Mouse (Mus musculus) hindbrain, embryonic 14.5 days (tissue): ENCODE results near the gene Pla2g3. TPM values are rescaled to one million over a fixed set of nuclear protein-coding genes. Genes with fewer than 3 reads are reported as not detected.

Source experiments
- ATAC-seq: fragments of 200-750 bp; cut with Nextera tagmentation; 2 replicates; pipeline ENCODE4 v1.8.0; 2017; ENCODE audit warnings: moderate number of reproducible peaks, mild to moderate bottlenecking, moderate TSS enrichment, moderate library complexity; ENCODE audit not compliant: low FRiP score
- DNase-seq: peaks from one replicate; pipeline ENCODE4 v3.0.0-alpha.2; 2015; ENCODE audit warnings: low spot score
- H3K27ac ChIP-seq: fragments of 300-500 bp; sonication (generic); 2 replicates; pipeline ENCODE4 v1.5.1; 2014; ENCODE audit warnings: mild to moderate bottlenecking, moderate library complexity
- H3K27me3 ChIP-seq: fragments of 300-500 bp; sonication (generic); 2 replicates; pipeline ENCODE4 v1.6.1; 2014; ENCODE audit warnings: mild to moderate bottlenecking, low read length, mixed read lengths; ENCODE audit not compliant: control insufficient read depth, insufficient read depth
- H3K36me3 ChIP-seq: fragments of 300-500 bp; sonication (generic); replicated peaks from 2 replicates; pipeline ENCODE4 v1.6.1; 2014; ENCODE audit not compliant: control insufficient read depth, insufficient read depth
- H3K4me1 ChIP-seq: fragments of 300-500 bp; sonication (generic); replicated peaks from 2 replicates; pipeline ENCODE4 v1.6.1; 2014; ENCODE audit warnings: antibody characterized with exemption, low read length, mixed read lengths; ENCODE audit not compliant: control insufficient read depth, insufficient read depth
- H3K4me2 ChIP-seq: fragments of 300-500 bp; sonication (generic); replicated peaks from 2 replicates; pipeline ENCODE4 v1.6.1; 2014; ENCODE audit warnings: mild to moderate bottlenecking, moderate library complexity
- H3K4me3 ChIP-seq: fragments of 300-500 bp; sonication (generic); replicated peaks from 2 replicates; pipeline ENCODE4 v1.5.1; 2014; ENCODE audit warnings: mild to moderate bottlenecking, low read length
- H3K9ac ChIP-seq: fragments of 300-500 bp; sonication (generic); 2 replicates; pipeline ENCODE4 v1.6.1; 2014
- H3K9me3 ChIP-seq: fragments of 300-500 bp; sonication (generic); 2 replicates; pipeline ENCODE4 v1.6.1; 2016; ENCODE audit warnings: low read length; ENCODE audit not compliant: control insufficient read depth
- WGBS: fragments of 180-500 bp; shearing (Covaris S2); extraction: QIAGEN DNeasy Blood & Tissue Kit; methylation state at CpG from one replicate; pipeline ENCODE4 v1.1.7; 2014; 5-methylcytosine and 5-hydroxymethylcytosine counted together
- polyA plus RNA-seq: library from polyadenylated mRNA; unstranded; fragments of >200 nt; fragmentation: Nextera tagmentation; extraction: Ambion mirVana; gene quantifications from 2 replicates; pipeline ENCODE4 v1.2.1, GENCODE M21; 2014

Gene Pla2g3
- polyA plus RNA-seq, 1 experiment from 2014 or later = 0.67 TPM

GRCm38 (mm10) chr11:3530731-3531130, 42.6 kb downstream of the Pla2g3 start:
- DNase-seq (no peak), ATAC-seq (no peak)
- 0 out of 2 replicates have a peak, but pooled peaks cover 4% of the 10 kb centered on the region for H3K4me1 ChIP-seq
- H3K9me3 ChIP-seq = no peaks in the 10 kb centered on the region
- no peak overlapping the region for H3K4me3 ChIP-seq
- no peaks in the 10 kb centered on the region for H3K27me3 ChIP-seq
- no peak overlapping the region for H3K4me2 ChIP-seq
- H3K27ac ChIP-seq = no peak overlapping the region
- no peak overlapping the region for H3K9ac ChIP-seq
- H3K36me3 ChIP-seq = peaks cover 3% of the 10 kb centered on the region; the same call in 1 of the 2 replicates
- WGBS = 95% methylated on average over 3 of the region's 3 CpGs

GRCm38 (mm10) chr11:3531634-3532033, 43.5 kb downstream of the Pla2g3 start:
- Histone ChIP-seq H3K27ac (no peak overlapping the region), H3K4me3 (no peak overlapping the region), H3K9me3 (no peaks in the 10 kb centered on the region), H3K27me3 (no peaks in the 10 kb centered on the region), H3K36me3 (no peaks in the 10 kb centered on the region; the same call in 1 of the 2 replicates), H3K4me2 (no peak overlapping the region), H3K4me1 (0 out of 2 replicates have a peak, but pooled peaks cover 6% of the 10 kb centered on the region), H3K9ac (no peak overlapping the region)
- 79% methylated on average over 6 of the region's 6 CpGs for WGBS
- DNase-seq (peak; percentile 32), ATAC-seq (no peak)

- H3K27ac ChIP-seq = no peak overlapping the region
- H3K36me3 ChIP-seq = no peaks in the 10 kb centered on the region; the same call in 1 of the 2 replicates
- ATAC-seq = no peak
- H3K27me3 ChIP-seq = no peaks in the 10 kb centered on the region
- no peak overlapping the region for H3K4me2 ChIP-seq
- 0 out of 2 replicates have a peak, but pooled peaks cover 6% of the 10 kb centered on the region for H3K4me1 ChIP-seq
- no peaks in the 10 kb centered on the region for H3K9me3 ChIP-seq
- H3K9ac ChIP-seq = no peak overlapping the region
- DNase-seq = no peak
- WGBS = 91% methylated on average over 16 of the region's 16 CpGs
- no peak overlapping the region for H3K4me3 ChIP-seq
Observed at GRCm38 (mm10) chr11:3532101-3532931, 44.2 kb downstream of the Pla2g3 start.

DNA sequence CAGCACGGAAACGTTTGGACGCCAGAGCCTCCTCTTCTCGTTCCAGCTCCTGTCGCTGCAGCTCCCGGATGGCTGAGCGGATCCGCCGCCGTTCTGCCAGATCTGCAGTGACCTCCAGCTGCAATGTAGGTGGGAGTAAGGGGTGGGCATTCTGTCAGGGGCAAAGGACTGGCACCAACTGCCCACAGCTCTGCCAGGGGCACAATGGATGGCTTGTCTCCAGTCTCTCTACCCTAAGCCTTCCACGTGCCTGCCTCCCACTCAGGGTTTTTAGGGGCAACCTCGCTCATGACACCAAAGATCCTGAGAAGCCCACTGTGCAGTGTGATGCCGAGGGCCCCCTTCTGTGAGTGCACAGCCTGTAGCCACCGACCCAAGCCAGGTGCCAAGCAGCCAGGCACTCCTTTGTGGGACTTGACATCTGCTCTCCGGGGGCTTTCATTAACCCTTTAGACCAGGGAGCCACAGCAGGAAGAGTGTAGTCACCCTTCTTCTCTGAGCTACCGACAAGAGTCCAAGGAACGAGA, 45.4 kb downstream of the Pla2g3 start:
- Histone ChIP-seq H3K4me1 (0 out of 2 replicates have a peak, but pooled peaks cover 6% of the 10 kb centered on the region), H3K27me3 (no peaks in the 10 kb centered on the region), H3K4me2 (no peak overlapping the region), H3K36me3 (no peaks in the 10 kb centered on the region; the same call in 1 of the 2 replicates), H3K4me3 (no peak overlapping the region), H3K9ac (no peak overlapping the region), H3K9me3 (no peaks in the 10 kb centered on the region), H3K27ac (no peak overlapping the region)
- 89% methylated on average over 17 of the region's 17 CpGs for WGBS
- no peak for ATAC-seq
- DNase-seq = no peak

DNA sequence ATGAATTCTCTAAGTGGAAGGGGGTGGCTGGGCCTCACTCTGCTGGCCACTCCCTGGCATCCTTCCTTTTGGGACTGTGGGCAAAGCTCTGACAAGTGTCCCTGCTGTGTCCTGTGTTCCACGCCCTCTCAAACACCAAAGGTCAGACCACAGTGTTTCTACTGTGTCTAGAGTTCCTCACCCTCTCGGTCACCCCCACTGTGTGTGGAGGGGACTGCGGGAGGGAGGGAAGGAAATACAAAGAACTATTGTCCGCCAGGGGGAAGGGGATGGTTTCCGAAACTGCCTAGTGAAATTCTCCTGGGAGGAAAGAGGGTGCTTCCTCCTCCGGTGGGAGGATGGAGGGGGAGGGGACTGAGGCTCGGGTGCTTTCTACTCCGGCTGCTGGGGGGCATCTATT, 46.9 kb downstream of the Pla2g3 start:
- H3K27ac ChIP-seq = no peak overlapping the region; the same call in 1 of the 2 replicates
- no peaks in the 10 kb centered on the region for H3K9me3 ChIP-seq
- 5% methylated on average over 8 of the region's 8 CpGs for WGBS
- no peaks in the 10 kb centered on the region; the same call in 1 of the 2 replicates for H3K36me3 ChIP-seq
- H3K9ac ChIP-seq = peak overlapping the region; percentile 64; the same call in 1 of the 2 replicates
- no peaks in the 10 kb centered on the region for H3K27me3 ChIP-seq
- H3K4me1 ChIP-seq = 0 out of 2 replicates have a peak, but pooled peaks cover 6% of the 10 kb centered on the region
- peak overlapping the region; percentile 42 for H3K4me3 ChIP-seq
- peak overlapping the region; percentile 77 for H3K4me2 ChIP-seq
- ATAC-seq (no peak), DNase-seq (no peak)

- peak; percentile 94 for DNase-seq
- H3K27me3 ChIP-seq = no peaks in the 10 kb centered on the region
- WGBS = under 1% methylated on average over 36 of the region's 36 CpGs
- 0 out of 2 replicates have a peak, but pooled peaks cover 6% of the 10 kb centered on the region for H3K4me1 ChIP-seq
- no peaks in the 10 kb centered on the region; the same call in 1 of the 2 replicates for H3K36me3 ChIP-seq
- no peaks in the 10 kb centered on the region for H3K9me3 ChIP-seq
- peak overlapping the region; percentile 77 for H3K4me2 ChIP-seq
- H3K4me3 ChIP-seq = peak overlapping the region; percentile 42
- peak overlapping the region; percentile 57 for H3K27ac ChIP-seq
- H3K9ac ChIP-seq = peak overlapping the region; percentile 64
- peak; percentile 86 for ATAC-seq
Observed at GRCm38 (mm10) chr11:3535406-3535986, 47.4 kb downstream of the Pla2g3 start.

DNA sequence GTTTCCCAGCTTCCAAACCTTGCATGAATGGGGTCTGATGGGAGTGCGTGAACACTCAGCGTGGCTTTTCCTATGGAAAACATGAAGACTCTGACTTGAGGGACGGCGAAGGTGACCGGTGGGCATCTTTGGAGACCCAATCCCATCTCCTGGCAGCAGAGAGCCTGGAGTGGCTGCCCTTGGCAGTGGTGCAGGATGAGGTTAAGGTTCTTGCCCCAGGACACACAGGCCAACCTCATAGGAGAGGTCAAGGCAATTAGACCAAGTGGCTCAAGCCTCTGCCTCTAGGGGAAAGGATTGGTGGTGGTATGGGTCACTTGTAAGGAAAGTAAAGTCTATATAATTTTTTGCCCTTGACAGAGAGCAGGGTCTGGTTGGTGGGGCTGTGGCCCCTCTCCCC, 48.0 kb downstream of the Pla2g3 start:
- ATAC-seq (no peak), DNase-seq (no peak)
- Histone ChIP-seq H3K27ac (peak overlapping the region; percentile 57), H3K4me3 (peak overlapping the region; percentile 42), H3K9ac (peak overlapping the region; percentile 64), H3K36me3 (no peaks in the 10 kb centered on the region), H3K4me2 (peak overlapping the region; percentile 77), H3K9me3 (no peaks in the 10 kb centered on the region), H3K27me3 (no peaks in the 10 kb centered on the region), H3K4me1 (0 out of 2 replicates have a peak, but pooled peaks cover 6% of the 10 kb centered on the region)
- WGBS = 53% methylated on average over 5 of the region's 5 CpGs

- Histone ChIP-seq H3K36me3 (no peaks in the 10 kb centered on the region), H3K9me3 (no peaks in the 10 kb centered on the region), H3K27me3 (no peaks in the 10 kb centered on the region), H3K27ac (no peak overlapping the region), H3K4me1 (0 out of 2 replicates have a peak, but pooled peaks cover 6% of the 10 kb centered on the region), H3K4me2 (peak overlapping the region; percentile 77), H3K9ac (no peak overlapping the region), H3K4me3 (no peak overlapping the region)
- 94% methylated on average over 5 of the region's 5 CpGs for WGBS
- ATAC-seq = no peak
- no peak for DNase-seq
Observed at GRCm38 (mm10) chr11:3536745-3537333, 48.8 kb downstream of the Pla2g3 start.

DNA sequence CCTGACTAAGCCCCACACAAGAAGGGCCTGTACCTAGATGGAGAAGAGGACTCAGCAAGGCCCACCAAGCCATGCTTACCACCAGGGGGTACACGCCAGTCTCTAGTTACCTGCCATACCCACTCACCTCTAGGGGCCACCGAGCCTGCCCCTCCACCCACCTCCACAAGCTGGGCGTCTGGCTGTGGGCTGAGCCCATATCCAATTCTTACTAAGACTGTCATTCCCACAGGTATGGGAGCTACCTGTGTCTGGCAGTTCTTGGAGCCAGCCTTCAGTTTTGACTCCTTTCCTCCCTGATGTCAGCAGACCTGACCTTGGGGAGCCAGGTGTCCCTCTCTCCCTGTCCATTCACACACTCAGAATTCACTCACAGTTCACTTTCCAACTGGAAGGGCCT, 49.6 kb downstream of the Pla2g3 start:
- peak overlapping the region; percentile 74 for H3K4me2 ChIP-seq
- H3K4me3 ChIP-seq = no peak overlapping the region
- no peaks in the 10 kb centered on the region for H3K27me3 ChIP-seq
- no peak overlapping the region for H3K27ac ChIP-seq
- DNase-seq (no peak), ATAC-seq (no peak)
- no peaks in the 10 kb centered on the region for H3K9me3 ChIP-seq
- 0 out of 2 replicates have a peak, but pooled peaks cover 6% of the 10 kb centered on the region for H3K4me1 ChIP-seq
- WGBS = 93% methylated on average over 3 of the region's 3 CpGs
- no peaks in the 10 kb centered on the region for H3K36me3 ChIP-seq
- no peak overlapping the region for H3K9ac ChIP-seq
